Mouse (Mus musculus): ENCODE measurements around the gene Nedd4. TPM values are rescaled to one million over a fixed set of nuclear protein-coding genes. Genes with fewer than 3 reads are reported as not detected.

Nedd4 gene
- polyA plus RNA-seq, 1 experiment = 159 TPM

GRCm38 (mm10) chr9:72724491-72725221 is 62.5 kb downstream of the Nedd4 start:
- no peak for TF ChIP-seq GATA1 (IDR thresholded peaks at IDR 0.05; ENCODE audit: low read length)

- no peak for TF ChIP-seq GATA1 (IDR thresholded peaks at IDR 0.05; ENCODE audit: low read length)
Measured at GRCm38 (mm10) chr9:72733966-72734365, 71.8 kb downstream of the Nedd4 start.

GRCm38 (mm10) chr9:72735822-72736410 is 73.8 kb downstream of the Nedd4 start:
- TF ChIP-seq GATA1 (IDR thresholded peaks at IDR 0.05; ENCODE audit: low read length) = no peak

GRCm38 (mm10) chr9:72741206-72741605 is 79.1 kb downstream of the Nedd4 start:
- no peak for TF ChIP-seq GATA1 (IDR thresholded peaks at IDR 0.05; ENCODE audit: low read length)

GRCm38 (mm10) chr9:72746278-72746677 is 84.1 kb downstream of the Nedd4 start:
- TF ChIP-seq GATA1 (IDR thresholded peaks at IDR 0.05; ENCODE audit: low read length) = no peak

GRCm38 (mm10) chr9:72750272-72750671 is 88.1 kb downstream of the Nedd4 start:
- no peak for TF ChIP-seq GATA1 (IDR thresholded peaks at IDR 0.05; ENCODE audit: low read length)

- no peak for TF ChIP-seq GATA1 (IDR thresholded peaks at IDR 0.05; ENCODE audit: low read length)
Measured at GRCm38 (mm10) chr9:72752656-72753055, 90.5 kb downstream of the Nedd4 start.

- TF ChIP-seq GATA1 (IDR thresholded peaks at IDR 0.05; ENCODE audit: low read length) = no peak
Measured at GRCm38 (mm10) chr9:72753741-72754140, 91.6 kb downstream of the Nedd4 start.

GRCm38 (mm10) chr9:72757143-72757542 is 95.0 kb downstream of the Nedd4 start:
- TF ChIP-seq GATA1 (IDR thresholded peaks at IDR 0.05; ENCODE audit: low read length) = no peak

- TF ChIP-seq GATA1 (IDR thresholded peaks at IDR 0.05; ENCODE audit: low read length) = no peak
Measured at GRCm38 (mm10) chr9:72758705-72759131, 96.6 kb downstream of the Nedd4 start.

GRCm38 (mm10) chr9:72763050-72763718 is 101.0 kb downstream of the Nedd4 start:
- no peak for TF ChIP-seq GATA1 (IDR thresholded peaks at IDR 0.05; ENCODE audit: low read length)

GRCm38 (mm10) chr9:72766789-72767349 is 104.7 kb downstream of the Nedd4 start:
- no peak for TF ChIP-seq GATA1 (IDR thresholded peaks at IDR 0.05; ENCODE audit: low read length)

- no peak for TF ChIP-seq GATA1 (IDR thresholded peaks at IDR 0.05; ENCODE audit: low read length)
Measured at GRCm38 (mm10) chr9:72775022-72775421, 112.9 kb downstream of the Nedd4 start.

- TF ChIP-seq GATA1 (IDR thresholded peaks at IDR 0.05; ENCODE audit: low read length) = no peak
Measured at GRCm38 (mm10) chr9:72779004-72779403, 116.9 kb downstream of the Nedd4 start.

- TF ChIP-seq GATA1 (IDR thresholded peaks at IDR 0.05; ENCODE audit: low read length) = no peak
Measured at GRCm38 (mm10) chr9:72779733-72780132, 117.6 kb downstream of the Nedd4 start.

GRCm38 (mm10) chr9:72780694-72781093 is 118.5 kb downstream of the Nedd4 start:
- TF ChIP-seq GATA1 (IDR thresholded peaks at IDR 0.05; ENCODE audit: low read length) = no peak

Measured in G1E-ER4 (cell line).